Mouse (Mus musculus) spleen, adult 2 months (tissue): ENCODE measurements around the gene Ten1. TPM values are rescaled to one million over a fixed set of nuclear protein-coding genes. Genes with fewer than 3 reads are reported as not detected.

Source experiments
- DNase-seq, 2 experiments: peaks; one replicate each; pipeline versions ENCODE4 v3.0.0 to v3.0.0-alpha.2; 2012 to 2021; ENCODE audit warnings: low spot score in 2 of 2, low read depth in 1 of 2
- H3K27ac ChIP-seq: fragments of 200-500 bp; 2 replicates; pipeline ENCODE4 v1.5.1; 2012; ENCODE audit warnings: low read length, inconsistent platforms; ENCODE audit not compliant: insufficient read depth
- H3K27me3 ChIP-seq: fragments of 200-500 bp; 2 replicates; pipeline ENCODE4 v1.6.1; 2012; ENCODE audit warnings: mild to moderate bottlenecking, moderate library complexity, low read length, inconsistent platforms; ENCODE audit not compliant: control insufficient read depth, insufficient read depth
- H3K36me3 ChIP-seq: fragments of 200-500 bp; 2 replicates; pipeline ENCODE4 v1.6.1; 2012; ENCODE audit warnings: mild to moderate bottlenecking, low read length, inconsistent platforms; ENCODE audit not compliant: control insufficient read depth, insufficient read depth
- H3K4me1 ChIP-seq: fragments of 200-500 bp; 2 replicates; pipeline ENCODE4 v1.6.1; 2011; ENCODE audit warnings: inconsistent platforms; ENCODE audit not compliant: control insufficient read depth, insufficient read depth, insufficient read length
- H3K4me3 ChIP-seq: fragments of 200-500 bp; 2 replicates; pipeline ENCODE4 v1.5.1; 2011; ENCODE audit warnings: mild to moderate bottlenecking, inconsistent platforms; ENCODE audit not compliant: insufficient read depth, insufficient read length; ENCODE audit errors: extremely low read depth
- CTCF ChIP-seq: fragments of 200-500 bp; IDR thresholded peaks from 2 replicates; pipeline ENCODE4 v1.5.1; 2011; ENCODE audit warnings: mild to moderate bottlenecking, inconsistent platforms; ENCODE audit not compliant: insufficient read depth, insufficient read length, insufficient replicate concordance; ENCODE audit errors: extremely low read depth
- POLR2A ChIP-seq: fragments of 200-500 bp; IDR thresholded peaks from 2 replicates; pipeline ENCODE4 v1.6.1; 2011; ENCODE audit warnings: low read depth, low read length, inconsistent platforms
- WGBS: fragments of 180-500 bp; shearing (Covaris S2); methylation state at CpG from one replicate; pipeline ENCODE4 v1.1.7; 2018; 5-methylcytosine and 5-hydroxymethylcytosine counted together
- polyA plus RNA-seq: library from polyadenylated mRNA; depleted of rRNA; stranded (reverse); fragments of >200 nt; gene quantifications from 2 replicates; pipeline ENCODE4 v1.2.3, GENCODE M21; 2012

Gene Ten1
- polyA plus RNA-seq, 1 experiment: 18.3 TPM

- Histone ChIP-seq H3K27ac (peak overlapping the region; percentile 72), H3K27me3 (no peaks in the 10 kb centered on the region), H3K4me1 (no peaks in the 10 kb centered on the region; the same call in 1 of the 2 replicates), H3K36me3 (no peaks in the 10 kb centered on the region), H3K4me3 (no peak overlapping the region)
- DNase-seq: no peak
- TF ChIP-seq POLR2A: no peak
- no peak for TF ChIP-seq CTCF
- 86% methylated on average over 2 of the region's 2 CpGs for WGBS
Observed at GRCm38 (mm10) chr11:116218263-116218662, 19.6 kb downstream of the Ten1 start.

DNA sequence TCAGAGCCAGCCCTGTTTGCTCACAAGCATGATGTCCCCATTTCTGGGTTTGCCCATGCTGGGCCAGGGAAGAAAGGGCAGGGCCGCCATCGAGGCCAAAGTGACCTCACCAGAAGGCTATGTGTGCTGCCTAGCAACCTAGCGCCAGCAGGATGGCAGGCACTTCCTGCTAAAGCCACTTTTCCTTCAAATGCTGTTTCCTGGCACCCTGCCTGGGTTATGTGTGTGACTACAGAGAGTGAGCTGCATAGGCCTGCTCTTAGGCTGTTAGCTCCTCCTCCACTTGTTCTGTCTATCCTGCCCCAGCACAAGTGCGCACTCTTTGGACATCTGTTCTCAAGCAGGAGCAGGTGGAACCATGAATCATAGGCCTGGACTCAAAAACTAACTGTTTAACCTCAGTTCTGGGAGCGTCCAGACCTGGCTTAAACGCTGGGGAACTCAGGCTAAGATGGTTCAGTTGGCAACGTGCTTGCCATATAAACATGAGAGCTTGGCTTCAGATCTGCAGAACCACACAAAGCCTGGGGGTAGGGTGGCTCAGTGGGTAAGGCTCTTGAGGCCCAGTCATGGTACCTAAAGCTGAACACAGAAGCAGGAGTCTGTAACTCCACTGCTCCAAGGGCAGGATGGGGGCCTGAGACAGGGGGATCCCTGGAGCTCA, 20.2 kb downstream of the Ten1 start:
- TF ChIP-seq POLR2A (no peak), CTCF (no peak)
- DNase-seq: peak in 1 of 2 experiments; percentile 17
- Histone ChIP-seq H3K36me3 (no peaks in the 10 kb centered on the region), H3K27ac (peak overlapping the region; percentile 72), H3K27me3 (no peaks in the 10 kb centered on the region), H3K4me3 (no peak overlapping the region), H3K4me1 (no peaks in the 10 kb centered on the region; the same call in 1 of the 2 replicates)
- 21% methylated on average over 7 of the region's 7 CpGs for WGBS

DNA sequence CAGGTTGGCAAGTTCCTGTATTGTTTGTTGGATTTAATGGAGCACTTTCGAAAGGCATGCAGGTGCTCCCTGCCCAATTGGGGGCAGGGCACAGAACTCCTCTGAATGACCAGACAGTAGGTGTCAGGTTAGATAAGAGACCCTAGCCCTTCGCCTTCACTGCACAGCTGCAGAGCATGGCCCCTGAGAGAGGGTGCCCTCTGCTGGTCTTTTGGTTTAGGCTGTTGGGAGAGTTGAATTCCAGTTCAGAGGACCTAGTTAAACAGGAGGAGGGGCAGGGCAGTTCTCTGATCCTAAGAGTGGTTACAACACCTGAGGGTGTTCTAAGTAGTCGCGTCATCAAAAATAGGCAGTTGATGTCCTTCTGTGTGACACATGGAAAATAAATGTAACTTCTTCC, 21.2 kb downstream of the Ten1 start:
- no peaks in the 10 kb centered on the region; the same call in 1 of the 2 replicates for H3K4me1 ChIP-seq
- WGBS: 30% methylated on average over 4 of the region's 4 CpGs
- peak in 1 of 2 experiments; percentile 57 for DNase-seq
- peaks cover 2% of the 10 kb centered on the region; the same call in 1 of the 2 replicates for H3K27me3 ChIP-seq
- H3K27ac ChIP-seq: no peak overlapping the region
- no peak overlapping the region for H3K4me3 ChIP-seq
- no peaks in the 10 kb centered on the region for H3K36me3 ChIP-seq
- TF ChIP-seq POLR2A: no peak
- TF ChIP-seq CTCF: peak; percentile 63; the same call in 1 of the 2 replicates

GRCm38 (mm10) chr11:116221931-116222739, 23.5 kb downstream of the Ten1 start:
- H3K27ac ChIP-seq: no peak overlapping the region
- no peak for DNase-seq
- H3K36me3 ChIP-seq: no peaks in the 10 kb centered on the region
- no peak for TF ChIP-seq POLR2A
- no peak for TF ChIP-seq CTCF
- no peaks in the 10 kb centered on the region; the same call in 1 of the 2 replicates for H3K4me1 ChIP-seq
- 36% methylated on average over 53 of the region's 53 CpGs for WGBS
- H3K4me3 ChIP-seq: peak overlapping the region; percentile 0; the same call in 1 of the 2 replicates
- peaks cover 2% of the 10 kb centered on the region; the same call in 1 of the 2 replicates for H3K27me3 ChIP-seq

DNA sequence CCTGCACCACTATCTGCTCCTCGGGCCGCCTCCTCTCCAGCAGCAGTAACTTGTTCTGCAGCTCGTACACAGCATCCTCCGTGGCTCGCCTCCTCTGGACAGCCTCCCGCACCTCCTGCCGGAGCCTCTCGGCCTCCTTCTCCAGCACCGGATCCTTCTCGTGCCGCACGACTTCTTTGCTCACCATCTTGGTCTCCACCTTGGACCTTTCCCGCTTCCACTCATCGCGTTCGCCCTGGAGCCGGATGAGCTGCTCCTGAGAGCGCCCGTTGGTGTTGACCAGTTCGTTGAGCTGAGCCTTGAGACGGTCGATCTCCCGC, 24.0 kb downstream of the Ten1 start:
- 44% methylated on average over 23 of the region's 23 CpGs for whole genome bisulfite sequencing
- H3K4me1 ChIP-seq: no peaks in the 10 kb centered on the region; the same call in 1 of the 2 replicates
- TF ChIP-seq CTCF: no peak
- no peak for TF ChIP-seq POLR2A
- peaks cover 2% of the 10 kb centered on the region; the same call in 1 of the 2 replicates for H3K27me3 ChIP-seq
- no peak for DNase-seq
- H3K27ac ChIP-seq: no peak overlapping the region
- H3K36me3 ChIP-seq: no peaks in the 10 kb centered on the region
- H3K4me3 ChIP-seq: no peak overlapping the region

GRCm38 (mm10) chr11:116226414-116226813, 27.8 kb downstream of the Ten1 start:
- WGBS: 0% methylated on average over 2 of the region's 2 CpGs

DNA sequence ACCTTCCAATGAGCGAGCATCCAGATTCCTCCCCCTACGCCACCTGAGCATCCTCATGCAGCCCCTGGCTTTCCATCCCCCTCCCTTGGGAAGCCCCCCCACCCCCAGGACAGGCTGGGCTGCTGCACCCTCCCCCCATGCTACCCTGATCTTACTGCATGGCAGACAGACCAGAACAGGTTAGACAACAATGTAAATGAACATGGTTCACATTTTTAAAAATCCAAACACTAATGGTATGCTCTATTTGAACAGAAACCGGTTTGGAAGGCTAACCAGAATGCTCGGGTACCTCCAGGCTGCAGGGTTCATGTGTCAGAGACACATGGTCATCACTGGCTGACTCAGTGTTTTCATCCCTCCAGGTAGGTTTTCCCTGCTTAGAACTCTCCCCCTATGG, 30.0 kb downstream of the Ten1 start:
- WGBS: 89% methylated on average over 4 of the region's 4 CpGs
- H3K4me1 ChIP-seq: no peaks in the 10 kb centered on the region
- H3K27ac ChIP-seq: no peak overlapping the region
- no peak overlapping the region for H3K4me3 ChIP-seq
- peaks cover 2% of the 10 kb centered on the region; the same call in 1 of the 2 replicates for H3K27me3 ChIP-seq
- no peak for DNase-seq
- H3K36me3 ChIP-seq: no peaks in the 10 kb centered on the region
- TF ChIP-seq CTCF (no peak), POLR2A (no peak)

More at GRCm38 (mm10) chr11:116226414-116226813, 27.8 kb downstream of the Ten1 start:
- Histone ChIP-seq H3K4me3 (no peak overlapping the region), H3K27ac (no peak overlapping the region), H3K4me1 (no peaks in the 10 kb centered on the region), H3K27me3 (peaks cover 2% of the 10 kb centered on the region; the same call in 1 of the 2 replicates), H3K36me3 (no peaks in the 10 kb centered on the region)
- peak; percentile 47 to 73 for DNase-seq
- TF ChIP-seq POLR2A (no peak), CTCF (peak; percentile 85; the same call in 1 of the 2 replicates)
